Mouse (Mus musculus): ENCODE measurements around the gene Mrrf.

DNA sequence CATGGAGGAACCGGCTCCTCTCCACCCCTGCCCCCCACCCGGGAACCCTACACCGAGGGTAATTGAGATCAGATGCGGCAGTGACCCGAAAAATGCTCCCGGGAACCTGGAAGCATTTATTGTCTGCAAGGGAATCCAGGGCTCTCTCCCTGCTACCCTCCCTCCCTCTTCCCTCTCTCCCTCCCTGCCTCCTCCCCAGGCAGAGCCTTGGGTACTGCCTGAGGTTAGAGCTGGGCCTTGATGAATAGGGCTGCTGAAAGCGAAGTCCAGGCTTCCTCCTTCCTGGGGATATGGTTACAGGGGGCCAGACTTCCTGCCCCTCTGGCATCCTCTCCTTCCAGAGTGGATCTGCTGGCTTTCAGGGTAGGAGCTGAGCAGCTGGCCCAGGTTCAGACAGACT lies 75.6 kb downstream of the Mrrf start:
- no peak for TF ChIP-seq GATA1 (IDR thresholded peaks at IDR 0.05; ENCODE audit: low read length)
- no peak for TF ChIP-seq TAL1 (IDR thresholded peaks at IDR 0.05; ENCODE audit: low read length)
